Mouse (Mus musculus): ENCODE measurements around the gene Hdlbp.

- TF ChIP-seq POLR2A (IDR thresholded peaks at IDR 0.05; ENCODE audit: borderline replicate concordance, insufficient read depth, low read length) (no peak), CTCF (IDR thresholded peaks at IDR 0.05; ENCODE audit: borderline replicate concordance, insufficient read depth, low read depth, low read length) (no peak)
These were observed 24.8 kb downstream of the Hdlbp start for GRCm38 (mm10) chr1:93453721-93454255.

Data from cerebellum, adult 2 months (tissue).